Mouse (Mus musculus): ENCODE measurements at regions not wholly inside any gene's neighbourhood (a gene's known extent, or its start where the extent isn't known, plus 50 kb on each side); places are given as distances from the start of the nearest gene placed in this dataset.

DNA sequence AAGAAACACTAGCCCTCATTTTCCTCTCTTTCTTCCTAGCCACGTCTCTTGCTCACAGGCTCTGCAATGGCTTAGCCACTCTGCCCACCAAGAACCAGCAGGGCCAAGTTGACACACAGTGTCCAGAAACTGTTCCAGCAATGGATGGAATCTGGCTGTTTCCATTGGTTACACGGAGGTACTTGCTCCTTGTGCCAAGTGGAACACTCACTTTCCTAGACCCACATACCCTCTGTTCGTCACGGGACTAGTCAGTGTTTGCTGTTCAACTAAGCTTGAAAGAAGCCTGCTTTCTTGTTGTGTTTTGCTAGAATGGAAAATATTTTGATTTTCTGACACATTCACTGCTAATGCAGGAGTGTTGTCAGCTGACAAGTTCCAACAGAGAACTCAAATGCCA lies 575.7 kb upstream of the Gulo start:
- DNase-seq (ENCODE audit: low spot score in 2 of 2), result no peak

DNA sequence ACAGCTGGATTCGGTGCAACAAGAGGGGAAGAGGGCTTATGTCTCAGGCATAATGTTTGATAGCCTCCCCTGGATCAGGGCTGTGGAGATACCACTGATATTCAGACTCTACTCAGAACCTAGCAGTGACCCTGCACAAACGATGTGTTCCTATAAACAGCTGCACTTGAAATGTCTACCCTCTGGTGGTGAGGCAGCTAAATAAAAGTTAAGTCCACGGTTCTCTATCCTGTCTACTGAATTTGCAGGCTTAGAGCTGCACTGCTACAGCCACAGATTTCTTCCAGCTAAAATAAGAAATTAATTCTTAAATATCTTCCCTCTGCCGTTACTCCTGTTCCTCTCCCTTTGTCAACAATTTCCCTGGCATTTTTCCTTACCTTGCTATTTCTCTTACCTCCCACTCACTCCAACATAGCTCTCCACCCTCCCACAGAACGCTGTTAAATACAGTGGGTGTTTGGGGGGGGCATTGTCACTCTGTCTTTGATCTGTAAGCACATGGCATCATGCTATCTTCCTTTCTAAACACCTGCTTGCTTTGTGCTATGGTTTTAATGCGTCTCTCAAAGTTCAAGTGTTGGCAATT lies 571.0 kb upstream of the Gulo start:
- DNase-seq (ENCODE audit: low spot score in 2 of 2), result no peak

DNA sequence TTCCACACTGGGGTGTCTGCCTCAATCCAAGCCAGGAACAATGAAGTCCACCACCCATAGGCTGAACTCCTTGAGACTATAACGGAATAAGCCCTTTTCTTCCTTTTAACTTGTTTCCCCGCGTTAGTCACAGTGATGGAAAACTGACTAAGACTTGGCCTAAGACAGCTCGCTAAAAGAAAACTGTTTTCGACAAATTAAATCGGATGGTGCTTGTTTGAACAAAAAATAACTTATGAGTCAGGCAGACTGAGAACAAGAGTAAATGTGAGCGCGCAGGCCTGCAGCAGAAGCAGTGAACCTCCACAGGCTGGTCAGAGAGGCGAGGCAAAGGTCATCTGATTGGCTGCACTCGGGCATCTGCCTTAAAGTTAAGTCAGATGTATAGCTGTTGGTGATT lies 557.6 kb upstream of the Gulo start:
- DNase-seq (ENCODE audit: low spot score in 2 of 2), result no peak

DNA sequence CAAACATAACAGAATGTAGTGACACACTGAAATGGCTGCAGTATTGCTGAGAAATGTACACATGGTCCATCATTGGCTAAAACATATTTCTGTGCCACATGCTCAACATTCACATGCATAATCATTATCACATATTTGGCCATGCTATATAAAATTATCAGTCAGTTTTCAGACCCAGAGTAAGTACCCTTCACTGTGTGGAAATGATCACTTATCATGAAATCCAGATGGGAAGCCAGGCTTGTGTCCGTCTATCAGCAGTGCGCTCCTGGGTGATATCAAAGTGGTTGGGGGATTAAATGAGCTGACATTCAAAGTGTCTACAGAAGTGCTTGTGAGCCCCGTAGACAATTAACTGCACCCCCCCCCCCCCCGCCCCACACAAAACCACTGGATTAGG lies 553.7 kb upstream of the Gulo start:
- DNase-seq (ENCODE audit: low spot score in 2 of 2), result no peak

DNA sequence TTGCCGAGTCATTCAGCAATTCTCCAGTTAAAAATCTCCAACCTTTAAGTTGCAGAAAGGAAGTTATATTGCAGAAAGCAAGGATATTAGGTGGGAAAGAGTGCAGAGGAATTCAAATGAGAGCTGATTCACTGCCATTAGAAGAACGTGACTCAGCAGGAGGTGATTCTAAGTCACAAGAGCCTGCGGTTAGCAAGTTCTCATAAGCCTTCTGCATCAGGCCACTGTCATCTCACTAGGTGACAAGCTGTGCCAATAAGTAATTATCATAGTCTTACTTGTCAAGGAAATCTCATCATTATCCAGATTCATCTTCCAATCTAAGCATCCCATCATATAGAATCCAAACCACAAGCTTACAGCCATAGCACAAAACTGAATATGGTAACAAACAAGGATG lies 552.7 kb upstream of the Gulo start:
- DNase-seq (ENCODE audit: low spot score in 2 of 2), result no peak

DNA sequence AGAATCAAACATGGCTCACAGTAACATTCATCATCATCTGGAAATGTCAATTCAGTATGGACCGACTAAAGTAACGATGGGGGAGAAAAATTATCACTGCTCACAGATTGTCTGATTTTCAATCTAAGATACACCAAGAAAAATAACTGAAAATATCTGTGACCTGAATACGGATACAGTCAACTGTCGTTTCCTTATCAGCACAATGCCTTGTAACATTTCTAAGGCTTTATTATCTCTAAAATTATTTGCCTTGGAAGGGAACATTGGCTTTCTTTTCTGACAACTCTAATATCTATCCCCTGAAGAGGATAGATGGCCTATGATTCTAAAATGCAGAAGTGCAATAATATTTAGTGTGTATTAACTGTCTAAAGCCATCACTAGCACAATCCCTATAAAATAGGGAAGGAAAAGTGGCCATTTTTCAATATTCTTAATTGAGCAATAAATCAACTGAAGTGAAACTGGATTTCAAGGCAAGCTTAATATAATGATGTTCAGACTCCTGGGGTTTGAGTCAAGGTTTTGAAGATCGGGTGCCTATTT lies 552.1 kb upstream of the Gulo start:
- no peak for DNase-seq (ENCODE audit: low spot score in 2 of 2)

DNA sequence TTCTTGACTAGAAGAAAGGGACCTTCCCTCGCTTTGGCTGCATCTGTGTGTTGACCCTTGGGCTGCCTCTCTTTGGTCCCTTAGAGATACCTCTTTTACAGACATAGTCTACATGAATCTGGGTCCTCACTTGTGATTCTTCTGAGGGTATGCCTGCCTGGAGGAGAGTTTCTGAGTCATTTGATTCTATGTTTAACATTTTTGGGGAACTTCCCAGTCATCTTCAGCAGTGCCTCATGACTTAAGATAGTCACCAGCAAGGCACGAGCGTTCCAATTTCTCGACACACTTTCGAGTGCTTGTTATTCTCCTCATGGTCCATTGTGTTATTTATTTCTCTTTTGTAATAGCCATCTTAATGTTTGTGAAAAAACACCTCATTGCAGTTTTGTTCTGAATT lies 549.4 kb upstream of the Gulo start:
- DNase-seq (ENCODE audit: low spot score in 2 of 2), result peak in 1 of 2 experiments; percentile 65

DNA sequence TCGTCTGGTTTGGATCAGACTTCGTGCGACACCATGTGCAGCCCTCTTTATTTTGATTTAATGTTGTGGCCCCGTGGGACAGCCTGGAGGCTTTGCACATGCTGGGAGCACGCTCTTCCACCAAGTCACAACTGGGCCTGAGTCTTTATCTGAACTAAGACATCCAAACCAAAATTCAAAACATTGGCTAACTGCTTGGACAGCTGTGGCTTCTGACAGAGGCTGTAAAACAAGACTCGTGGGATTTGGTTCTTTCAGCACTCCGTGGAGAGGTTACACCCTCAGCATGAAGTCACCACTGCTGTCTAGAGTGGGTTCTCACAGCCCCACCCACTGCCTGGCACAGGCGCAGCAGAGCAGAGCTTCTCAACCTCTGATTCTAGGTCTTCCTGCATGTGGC lies 548.6 kb upstream of the Gulo start:
- DNase-seq (ENCODE audit: low spot score in 2 of 2), result no peak

DNA sequence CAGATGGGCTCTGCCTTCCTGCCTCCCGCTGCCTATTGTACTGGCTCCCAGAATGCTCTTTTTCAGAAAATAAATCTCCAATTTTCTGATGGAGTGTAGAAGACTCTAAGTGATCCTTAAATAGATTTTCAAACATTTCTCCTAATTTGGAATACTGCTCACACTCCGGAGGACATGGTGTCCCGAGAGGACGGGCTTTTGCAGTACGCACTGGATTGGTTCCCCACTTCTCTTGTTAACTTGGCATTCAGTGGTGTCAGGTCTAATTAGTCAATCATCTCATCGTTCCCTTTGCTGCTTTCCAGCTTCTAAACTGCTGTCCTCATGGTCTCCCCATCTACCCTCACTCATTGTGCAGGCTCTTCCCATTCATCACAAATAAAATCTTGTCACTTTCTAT lies 529.5 kb upstream of the Gulo start:
- peak in 1 of 2 experiments; percentile 20 for DNase-seq (ENCODE audit: low spot score in 2 of 2)

DNA sequence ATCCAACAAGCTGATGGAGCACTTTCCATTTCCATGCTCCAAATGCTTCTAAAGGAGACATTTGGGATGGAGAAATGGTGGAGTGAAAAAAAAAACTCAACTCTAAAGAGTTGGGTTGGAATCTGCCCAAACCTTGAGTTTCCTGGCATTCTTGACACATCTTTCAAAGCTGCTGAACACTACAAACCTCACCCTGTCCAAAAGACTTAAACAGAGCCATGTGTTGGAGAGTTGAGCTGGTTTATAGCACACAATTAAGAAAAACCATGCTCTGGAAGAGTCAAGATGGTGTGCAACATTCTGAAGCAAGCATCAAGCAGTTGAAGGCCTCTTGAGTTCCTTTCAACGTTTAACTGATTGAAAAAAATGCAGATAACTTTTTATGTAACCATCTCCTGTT lies 525.7 kb upstream of the Gulo start:
- no peak for DNase-seq (ENCODE audit: low spot score in 2 of 2)

DNA sequence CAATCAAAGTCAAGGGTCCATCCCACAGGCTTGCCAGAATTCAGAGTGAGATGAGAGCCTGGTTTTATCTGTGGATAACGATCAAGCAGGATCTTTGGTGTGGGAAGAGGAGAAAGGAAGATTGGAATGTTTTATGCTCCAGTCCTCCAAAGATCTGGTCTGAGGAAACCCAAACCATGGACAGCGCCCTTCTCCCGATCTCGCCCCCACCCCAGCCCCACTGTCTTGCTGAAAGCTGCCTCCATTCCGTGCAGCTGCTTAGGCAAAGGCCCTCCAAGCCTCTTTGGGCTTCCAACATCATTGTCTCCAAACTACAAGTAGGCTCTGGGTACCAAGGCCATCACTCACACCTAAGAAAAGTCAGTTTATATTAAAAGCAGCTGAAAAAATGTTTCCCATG lies 519.1 kb upstream of the Gulo start:
- no peak for DNase-seq (ENCODE audit: low spot score in 2 of 2)

DNA sequence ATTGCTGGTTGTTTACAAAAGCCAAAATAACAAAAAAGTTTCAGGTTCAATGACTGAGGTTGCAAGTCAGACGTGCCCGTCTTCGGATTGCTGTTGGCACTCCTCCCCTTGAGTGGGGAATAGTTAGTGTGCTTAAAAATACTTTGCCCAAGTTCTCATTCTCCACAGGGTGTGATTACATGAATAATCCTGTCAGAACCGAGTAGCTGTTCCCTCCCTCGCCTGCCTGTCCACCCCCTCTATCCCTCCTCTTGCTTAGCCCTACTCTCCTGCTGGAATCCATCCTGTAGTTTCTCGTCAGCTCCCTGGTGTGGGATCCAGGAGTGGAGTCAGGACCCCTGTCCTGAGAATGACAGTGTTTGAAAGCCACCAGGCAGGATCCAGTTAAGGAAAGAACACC lies 518.1 kb upstream of the Gulo start:
- DNase-seq (ENCODE audit: low spot score in 2 of 2), result peak; percentile 15 to 61

DNA sequence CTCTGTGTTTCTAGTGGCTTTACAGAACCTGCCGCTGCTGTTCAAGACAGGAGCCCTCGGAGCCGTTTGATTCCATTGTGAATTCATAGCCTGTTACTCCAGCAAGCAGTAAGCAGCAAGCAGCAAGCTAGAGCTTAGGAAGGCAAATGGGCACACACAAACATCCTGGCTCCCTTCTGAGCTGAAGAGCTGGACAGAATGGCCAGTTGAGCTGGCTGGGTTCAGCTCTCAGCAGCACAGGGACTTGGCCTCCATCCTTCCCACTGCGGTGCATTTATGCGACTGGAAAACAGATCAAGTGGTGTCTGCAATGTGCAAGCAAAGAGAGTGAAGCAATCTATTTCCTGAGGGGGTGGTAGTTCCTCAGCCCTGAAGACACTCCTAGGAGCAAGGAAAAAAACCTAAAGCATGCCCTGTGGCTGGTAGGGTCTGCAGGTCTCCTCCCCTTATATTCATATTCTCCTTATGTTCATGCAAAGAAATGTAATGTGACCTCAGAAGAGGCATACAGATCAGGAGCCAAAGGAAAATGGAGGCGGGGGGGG lies 513.9 kb upstream of the Gulo start:
- DNase-seq (ENCODE audit: low spot score in 2 of 2), result peak in 1 of 2 experiments; percentile 24

DNA sequence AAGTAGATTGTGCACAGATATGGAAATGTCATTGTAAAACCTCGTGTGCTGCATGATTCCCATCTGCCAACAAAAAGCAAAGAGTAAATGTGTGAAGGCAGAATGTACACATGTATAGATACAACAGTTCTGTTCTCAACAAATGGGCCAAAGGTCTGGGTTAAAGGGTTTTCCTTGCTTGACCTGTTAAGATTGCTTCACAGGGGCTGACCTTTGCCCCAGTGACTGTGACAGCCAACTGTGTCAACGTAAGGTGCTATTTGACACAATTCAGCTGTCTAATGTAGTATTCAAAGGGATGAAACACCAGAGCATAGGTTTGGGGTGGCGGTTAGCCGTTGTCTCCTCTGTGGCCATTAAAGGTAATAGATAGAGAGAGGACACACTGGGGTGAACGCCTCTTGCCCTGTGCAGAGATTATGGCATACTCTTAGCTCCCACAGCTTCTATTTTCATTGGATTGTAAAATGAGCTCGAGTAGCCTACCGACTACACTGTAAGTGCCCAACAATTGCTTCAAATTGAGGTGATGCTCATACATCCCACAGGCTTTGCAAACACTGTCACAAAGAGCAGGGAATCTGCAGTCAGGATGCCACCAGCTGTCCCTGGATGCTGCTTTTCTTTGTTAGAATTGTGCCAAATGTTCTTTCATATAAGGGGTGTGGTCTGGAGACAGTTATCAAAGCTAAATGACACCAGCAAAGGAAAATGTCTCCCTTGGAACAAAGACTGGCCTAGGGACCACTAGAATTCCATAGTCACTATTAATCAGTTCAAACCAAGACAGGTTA lies 513.0 kb upstream of the Gulo start:
- no peak for DNase-seq (ENCODE audit: low spot score in 2 of 2)

DNA sequence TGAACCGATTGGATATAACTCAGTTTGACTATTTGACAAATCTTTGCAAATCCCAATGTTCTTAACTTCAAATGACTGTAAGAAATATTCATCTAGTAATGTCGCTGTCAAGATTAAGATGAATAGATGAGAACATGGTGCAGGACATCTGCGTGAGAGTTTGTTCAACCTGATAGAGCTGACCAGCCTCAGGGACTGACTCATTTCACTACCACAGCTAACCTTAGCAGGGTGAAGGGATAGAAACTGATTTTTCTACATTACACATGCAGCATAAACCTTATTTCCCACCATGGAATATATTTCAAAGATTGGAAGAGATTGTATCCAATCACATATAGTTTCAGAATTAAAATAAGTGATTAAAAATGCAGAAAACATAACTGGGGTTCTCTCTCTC lies 507.8 kb upstream of the Gulo start:
- DNase-seq (ENCODE audit: low spot score in 2 of 2), result no peak

DNA sequence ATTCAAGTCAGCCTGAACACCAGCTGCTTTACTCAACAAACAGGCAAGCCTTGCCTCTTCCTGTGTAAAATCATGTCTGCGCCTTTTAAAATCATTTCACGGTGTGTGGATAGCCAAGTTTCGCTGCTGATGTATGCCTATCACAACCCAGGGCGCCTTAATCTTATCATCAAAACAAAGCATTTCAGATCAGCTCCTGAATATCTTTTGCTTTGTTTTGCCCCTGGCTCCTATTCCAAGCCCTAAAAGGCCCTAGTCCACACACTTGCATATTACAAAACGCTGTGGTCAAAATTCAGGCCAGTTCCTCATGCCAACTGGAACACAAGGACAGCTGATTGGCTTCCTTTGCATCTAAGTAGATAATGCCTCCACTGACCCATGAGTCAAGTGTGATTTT lies 501.7 kb upstream of the Gulo start:
- no peak for DNase-seq (ENCODE audit: low spot score in 2 of 2)

DNA sequence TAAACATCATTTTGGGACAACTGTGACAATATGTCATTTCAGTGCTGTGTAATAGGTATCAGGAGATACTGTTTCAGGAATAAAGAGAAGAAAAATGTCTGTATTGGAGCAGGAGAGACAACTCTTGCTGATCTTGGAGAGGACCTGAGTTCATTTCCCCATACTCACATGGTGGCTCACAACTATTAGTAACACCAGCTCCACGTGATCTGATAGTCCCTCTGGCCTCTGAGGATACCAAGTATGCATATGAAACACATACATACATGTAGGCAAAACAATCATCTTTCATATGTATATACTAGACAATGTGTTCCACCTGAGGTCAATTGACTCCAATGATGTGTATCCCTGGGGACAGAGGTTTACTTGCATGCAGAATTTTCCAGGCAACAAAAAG lies 501.2 kb upstream of the Gulo start:
- DNase-seq (ENCODE audit: low spot score in 2 of 2), result no peak

DNA sequence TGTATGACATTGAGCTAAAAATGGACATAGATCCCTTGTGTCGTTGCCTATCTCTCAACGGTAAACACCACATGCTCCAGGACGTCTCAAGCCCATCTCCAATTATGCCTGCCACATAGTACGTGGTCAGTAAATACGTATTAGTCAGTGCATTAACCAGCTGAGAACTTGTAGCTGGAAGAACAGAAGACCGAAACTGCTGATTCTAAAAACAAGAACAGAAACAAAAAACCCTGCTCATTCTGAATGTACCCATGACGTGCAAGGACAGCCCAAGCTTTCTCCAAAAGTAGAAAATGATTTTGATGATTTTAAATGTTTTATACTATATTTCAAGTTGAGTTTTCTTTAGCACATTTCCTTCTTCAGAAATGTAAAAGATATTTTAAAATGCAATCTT lies 500.7 kb upstream of the Gulo start:
- DNase-seq (ENCODE audit: low spot score in 2 of 2), result no peak

DNA sequence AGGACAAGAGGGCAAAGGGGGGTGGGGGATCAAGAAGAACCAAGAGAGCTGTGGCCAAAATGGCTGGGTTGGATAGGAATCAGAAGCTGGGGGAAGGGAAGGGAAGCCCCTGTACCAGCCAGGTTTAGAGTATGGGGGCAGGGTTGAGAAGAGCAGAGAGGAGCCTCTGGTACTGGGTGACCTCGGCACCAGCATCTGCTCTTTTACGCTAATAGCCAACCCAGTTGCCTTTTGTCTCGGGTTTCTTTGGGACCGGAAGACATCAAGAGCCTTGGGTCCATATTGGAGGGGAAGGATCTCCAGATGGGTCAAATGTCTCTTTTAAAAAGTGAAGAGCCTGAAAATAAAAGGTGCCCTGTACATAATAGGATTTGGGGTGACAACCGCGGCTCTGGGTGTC lies 493.0 kb upstream of the Gulo start:
- DNase-seq (ENCODE audit: low spot score in 2 of 2), result no peak

DNA sequence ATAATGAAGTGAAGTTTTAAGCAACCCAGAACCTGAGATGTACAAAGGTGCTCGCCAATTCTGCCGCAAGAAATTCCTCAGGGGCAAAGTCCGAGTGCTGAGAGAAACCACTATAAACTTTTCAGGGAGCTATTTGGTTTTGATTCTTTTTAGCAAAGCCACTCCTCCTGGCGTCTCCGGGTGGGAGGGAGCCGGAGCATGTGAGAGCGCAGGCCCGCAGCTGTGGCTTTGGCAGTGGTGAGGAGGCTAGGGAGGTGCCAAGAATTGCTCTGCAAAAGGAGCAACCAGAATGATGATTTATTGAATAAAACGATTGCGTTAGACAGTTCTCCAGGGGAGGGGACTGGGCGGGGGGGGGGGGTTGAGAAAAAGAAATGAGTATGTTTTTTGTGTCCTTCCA lies 490.9 kb upstream of the Gulo start:
- DNase-seq (ENCODE audit: low spot score in 2 of 2), result peak; percentile 46 to 54

DNA sequence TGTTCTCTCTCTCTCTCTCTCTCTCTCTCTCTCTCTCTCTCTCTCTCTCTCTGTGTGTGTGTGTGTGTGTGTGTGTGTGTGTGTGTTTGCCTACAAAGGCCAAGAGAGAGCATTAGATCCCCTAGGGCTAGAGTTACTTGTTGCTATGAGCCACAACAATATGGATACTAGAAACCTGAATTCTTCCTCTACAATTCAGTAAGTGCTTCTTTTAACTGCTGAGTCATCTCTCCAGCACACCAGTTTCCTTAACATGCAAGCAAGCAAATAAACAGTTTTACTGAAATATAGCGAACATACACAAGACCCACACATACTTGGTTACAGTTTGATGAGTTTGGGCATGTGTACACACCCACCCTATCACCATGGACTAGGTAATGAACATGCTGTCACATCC lies 486.1 kb upstream of the Gulo start:
- no peak for DNase-seq (ENCODE audit: low spot score in 2 of 2)

DNA sequence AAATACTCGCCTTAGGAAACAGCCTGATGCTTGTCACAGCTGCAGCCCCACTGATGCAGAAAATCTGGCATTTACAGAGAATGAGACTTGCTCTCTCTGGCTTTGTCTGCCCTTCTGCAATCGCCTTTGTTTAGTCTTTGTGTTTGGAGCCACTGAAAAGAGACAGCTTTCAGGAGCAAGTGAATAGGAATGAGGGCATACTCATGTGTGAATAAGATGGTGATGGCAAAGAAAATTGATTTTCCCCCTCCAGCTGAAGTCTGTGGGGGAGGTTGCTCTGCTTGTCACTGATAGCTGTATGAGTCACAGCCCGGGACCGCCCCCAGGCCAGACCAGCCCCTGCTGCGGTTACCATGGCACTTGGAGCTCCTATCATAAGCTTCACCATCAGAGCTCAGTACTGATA lies 485.5 kb upstream of the Gulo start:
- DNase-seq (ENCODE audit: low spot score in 2 of 2), result peak; percentile 86

DNA sequence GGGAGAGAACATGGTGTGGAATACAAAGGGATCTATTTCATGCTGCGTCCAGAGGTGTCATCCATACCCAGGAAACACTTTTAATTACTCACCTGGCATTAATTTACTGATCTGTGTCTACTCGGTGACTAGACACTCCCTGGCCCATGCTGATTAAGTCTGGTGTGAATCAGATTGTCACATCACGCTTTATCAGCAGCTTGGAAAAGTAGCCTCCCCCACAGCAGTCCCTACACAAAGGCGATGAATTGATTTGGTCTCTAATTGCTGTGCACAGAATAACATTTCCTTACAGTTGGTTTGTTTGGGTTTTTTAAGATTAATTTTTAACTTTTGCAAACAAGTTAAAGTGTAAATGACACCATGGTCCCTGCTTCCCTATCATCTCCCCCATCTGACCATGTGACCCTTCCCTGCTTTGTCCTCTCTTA lies 484.7 kb upstream of the Gulo start:
- DNase-seq (ENCODE audit: low spot score in 2 of 2), result no peak

All from right cerebral cortex, postnatal 36 days (tissue).